Mouse (Mus musculus) hindbrain, embryonic 13.5 days (tissue): ENCODE measurements around the gene Milr1. TPM values are rescaled to one million over a fixed set of nuclear protein-coding genes. Genes with fewer than 3 reads are reported as not detected.
"Not testable (repeated sequence)": the region's sequence is repeated elsewhere in the genome, so short reads cannot be mapped to it uniquely, and the experiment has no call there.

Experiments used
- ATAC-seq: fragments of 200-750 bp; cut with Nextera tagmentation; 2 replicates; pipeline ENCODE4 v1.8.0; 2017; ENCODE audit warnings: moderate TSS enrichment; ENCODE audit not compliant: low FRiP score
- H3K27ac ChIP-seq: fragments of 300-500 bp; sonication (generic); 2 replicates; pipeline ENCODE4 v1.5.1; 2015; ENCODE audit warnings: inconsistent platforms, mild to moderate bottlenecking, moderate library complexity
- H3K27me3 ChIP-seq: fragments of 300-500 bp; sonication (generic); 2 replicates; pipeline ENCODE4 v1.6.1; 2015; ENCODE audit warnings: mild to moderate bottlenecking, inconsistent platforms
- H3K36me3 ChIP-seq: fragments of 300-500 bp; sonication (generic); 2 replicates; pipeline ENCODE4 v1.6.1; 2015; ENCODE audit warnings: mild to moderate bottlenecking, inconsistent platforms
- H3K4me1 ChIP-seq: fragments of 300-500 bp; sonication (generic); replicated peaks from 2 replicates; pipeline ENCODE4 v1.6.1; 2015; ENCODE audit warnings: inconsistent platforms
- H3K4me2 ChIP-seq: fragments of 300-500 bp; sonication (generic); 2 replicates; pipeline ENCODE4 v1.6.1; 2015; ENCODE audit warnings: inconsistent platforms, mild to moderate bottlenecking, moderate library complexity
- H3K4me3 ChIP-seq: fragments of 300-500 bp; sonication (generic); 2 replicates; pipeline ENCODE4 v1.5.1; 2015; ENCODE audit warnings: mild to moderate bottlenecking, inconsistent platforms
- H3K9ac ChIP-seq: fragments of 300-500 bp; sonication (generic); 2 replicates; pipeline ENCODE4 v1.6.1; 2015; ENCODE audit warnings: mild to moderate bottlenecking, inconsistent platforms
- H3K9me3 ChIP-seq: fragments of 300-500 bp; sonication (generic); 2 replicates; pipeline ENCODE4 v1.6.1; 2016; ENCODE audit warnings: inconsistent platforms
- WGBS: fragments of 180-500 bp; shearing (Covaris S2); methylation state at CpG from one replicate; pipeline ENCODE4 v1.1.7; 2015; 5-methylcytosine and 5-hydroxymethylcytosine counted together
- polyA plus RNA-seq: library from polyadenylated mRNA; unstranded; fragments of >200 nt; fragmentation: Nextera tagmentation; extraction: Ambion mirVana; gene quantifications from 2 replicates; pipeline ENCODE4 v1.2.1, GENCODE M21; 2015

Gene Milr1
- polyA plus RNA-seq, 1 experiment from 2014 or later, result 1.3 TPM

- no peak overlapping the region for H3K9ac ChIP-seq
- no peak overlapping the region for H3K4me2 ChIP-seq
- H3K4me3 ChIP-seq, result no peak overlapping the region
- no peak overlapping the region for H3K27ac ChIP-seq
- H3K4me1 ChIP-seq, result peaks cover 19% of the 10 kb centered on the region
- H3K27me3 ChIP-seq, result peaks cover 11% of the 10 kb centered on the region; the same call in 1 of the 2 replicates
- ATAC-seq, result no peak
- H3K36me3 ChIP-seq, result no peaks in the 10 kb centered on the region
- 96% methylated on average over 2 of the region's 2 CpGs for WGBS
- no peaks in the 10 kb centered on the region for H3K9me3 ChIP-seq
Measured at GRCm38 (mm10) chr11:106739116-106739515, 11.9 kb upstream of the Milr1 start.

DNA sequence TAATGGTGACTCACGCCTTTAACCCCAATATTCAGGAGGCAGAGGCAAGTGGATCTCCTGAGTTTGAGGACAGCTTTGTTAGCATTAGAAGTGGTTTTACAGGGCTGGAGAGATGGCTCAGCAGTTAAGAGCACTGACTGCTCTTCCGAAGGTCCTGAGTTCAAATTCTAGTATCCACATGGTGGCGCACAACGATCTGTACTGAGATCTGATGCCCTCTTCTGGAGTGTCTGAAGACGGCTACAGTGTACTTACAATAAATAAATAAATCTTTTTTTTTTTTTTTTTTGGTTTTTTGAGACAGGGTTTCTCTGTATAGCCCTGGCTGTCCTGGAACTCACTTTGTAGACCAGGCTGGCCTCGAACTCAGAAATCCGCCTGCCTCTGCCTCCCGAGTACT is 10.3 kb upstream of the Milr1 start:
- H3K36me3 ChIP-seq, H3K9ac ChIP-seq, H3K9me3 ChIP-seq, H3K4me3 ChIP-seq, H3K27ac ChIP-seq, H3K4me2 ChIP-seq, ATAC-seq: not testable (repeated sequence)
- 90% methylated on average over 6 of the region's 8 CpGs for WGBS
- peaks cover 11% of the 10 kb centered on the region; the same call in 1 of the 2 replicates for H3K27me3 ChIP-seq
- peaks cover 19% of the 10 kb centered on the region for H3K4me1 ChIP-seq

DNA sequence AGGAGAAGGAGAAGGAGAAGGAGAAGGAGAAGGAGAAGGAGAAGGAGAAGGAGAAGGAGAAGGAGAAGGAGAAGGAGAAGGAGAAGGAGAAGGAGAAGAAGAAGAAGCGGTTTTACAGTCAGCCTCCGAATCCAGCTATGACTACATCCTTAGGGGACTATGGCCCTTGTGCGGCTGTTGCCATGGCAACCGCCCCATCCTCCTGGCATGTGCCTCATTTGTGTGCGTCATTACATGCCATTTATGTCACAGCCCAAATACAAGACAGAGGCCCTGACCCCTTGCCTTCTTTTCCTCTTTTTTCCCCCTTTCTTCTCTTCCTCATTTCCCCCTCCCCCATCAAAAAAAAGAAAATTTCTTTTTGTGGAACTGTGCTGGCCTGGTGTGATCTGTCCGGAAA is 9.8 kb upstream of the Milr1 start:
- ATAC-seq, result no peak

DNA sequence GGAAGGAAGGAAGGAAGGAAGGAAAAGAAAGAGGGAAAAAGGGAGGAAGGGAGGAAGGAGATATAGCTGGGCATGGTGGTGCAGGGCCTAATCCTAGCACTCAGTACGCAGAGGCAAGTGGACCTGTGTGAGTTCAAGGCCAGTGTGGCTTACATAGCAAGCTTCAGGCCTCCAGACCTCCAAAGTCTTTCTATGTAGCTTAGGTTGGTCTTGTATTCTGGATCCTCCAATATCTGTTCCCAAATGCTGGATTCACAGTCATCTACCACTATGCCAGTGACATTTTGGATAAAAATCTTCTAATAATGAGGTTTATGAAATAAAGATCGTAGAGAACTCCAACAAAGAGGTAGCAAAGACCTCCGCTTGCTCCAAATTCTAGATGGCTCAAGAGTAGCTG is 9.2 kb upstream of the Milr1 start:
- ATAC-seq, result no peak
- Histone ChIP-seq H3K4me2 (no peak overlapping the region), H3K36me3 (no peaks in the 10 kb centered on the region), H3K9ac (no peak overlapping the region), H3K27ac (no peak overlapping the region), H3K4me1 (peaks cover 14% of the 10 kb centered on the region), H3K27me3 (peaks cover 11% of the 10 kb centered on the region; the same call in 1 of the 2 replicates), H3K9me3 (no peaks in the 10 kb centered on the region), H3K4me3 (no peak overlapping the region)
- 90% methylated on average over 3 of the region's 3 CpGs for WGBS

More for the DNA sequence above, 9.8 kb upstream of the Milr1 start:
- Histone ChIP-seq H3K9ac (no peak overlapping the region), H3K36me3 (no peaks in the 10 kb centered on the region), H3K27me3 (peaks cover 11% of the 10 kb centered on the region; the same call in 1 of the 2 replicates), H3K4me3 (no peak overlapping the region), H3K4me2 (no peak overlapping the region), H3K4me1 (peaks cover 19% of the 10 kb centered on the region), H3K27ac (no peak overlapping the region), H3K9me3 (no peaks in the 10 kb centered on the region)
- WGBS, result 19% methylated on average over 6 of the region's 6 CpGs

- Histone ChIP-seq H3K4me1 (peaks cover 8% of the 10 kb centered on the region), H3K9me3 (no peaks in the 10 kb centered on the region; the same call in 1 of the 2 replicates), H3K36me3 (no peaks in the 10 kb centered on the region), H3K27ac (no peak overlapping the region), H3K4me3 (no peak overlapping the region), H3K4me2 (no peak overlapping the region), H3K27me3 (peaks cover 11% of the 10 kb centered on the region; the same call in 1 of the 2 replicates), H3K9ac (no peak overlapping the region)
- no peak for ATAC-seq
- 33% methylated on average over 6 of the region's 6 CpGs for WGBS
Measured at GRCm38 (mm10) chr11:106742388-106742841, 8.6 kb upstream of the Milr1 start.

DNA sequence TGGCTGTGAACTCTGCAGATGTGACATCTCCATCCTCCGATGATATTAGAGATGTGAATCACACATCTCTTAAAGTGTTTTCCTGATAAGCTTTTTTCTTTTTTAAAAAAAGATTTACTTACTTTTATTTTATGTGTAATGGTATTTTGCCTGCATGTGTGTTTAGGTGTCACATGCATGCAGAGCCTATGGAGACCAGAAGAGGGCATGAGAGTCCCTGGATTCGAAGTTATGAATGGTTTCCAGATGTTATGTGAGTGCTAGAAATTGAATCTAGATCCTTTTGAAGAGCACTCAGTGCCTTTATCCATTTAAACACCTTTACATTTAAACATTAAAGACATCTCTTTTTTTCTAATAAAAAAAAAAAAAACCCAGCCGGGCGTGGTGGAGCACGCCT is 6.1 kb upstream of the Milr1 start:
- Histone ChIP-seq H3K36me3 (no peaks in the 10 kb centered on the region), H3K4me2 (no peak overlapping the region), H3K27ac (no peak overlapping the region), H3K4me1 (0 out of 2 replicates have a peak, but pooled peaks cover 3% of the 10 kb centered on the region), H3K27me3 (0 out of 2 replicates have a peak, but pooled peaks cover 3% of the 10 kb centered on the region), H3K9me3 (no peaks in the 10 kb centered on the region; the same call in 1 of the 2 replicates), H3K9ac (no peak overlapping the region), H3K4me3 (no peak overlapping the region)
- WGBS, result 93% methylated on average over 5 of the region's 5 CpGs
- no peak for ATAC-seq

GRCm38 (mm10) chr11:106749557-106750120 is 1.4 kb upstream of the Milr1 start:
- H3K27me3 ChIP-seq, H3K9me3 ChIP-seq, H3K4me1 ChIP-seq, H3K4me2 ChIP-seq, ATAC-seq, H3K9ac ChIP-seq, H3K4me3 ChIP-seq, H3K27ac ChIP-seq, H3K36me3 ChIP-seq: not testable (repeated sequence)
- 98% methylated on average over 7 of the region's 7 CpGs for WGBS

- no peaks in the 10 kb centered on the region for H3K27me3 ChIP-seq
- H3K36me3 ChIP-seq, result no peaks in the 10 kb centered on the region
- no peak within 1 kb of the TSS for H3K27ac ChIP-seq
- H3K4me2 ChIP-seq, result no peak within 1 kb of the TSS
- no peak within 1 kb of the TSS for H3K9ac ChIP-seq
- no peaks in the 10 kb centered on the region for H3K4me1 ChIP-seq
- no peak for ATAC-seq
- 86% methylated on average over 13 of the region's 13 CpGs for WGBS
- H3K9me3 ChIP-seq, result no peaks in the 10 kb centered on the region; the same call in 1 of the 2 replicates
- H3K4me3 ChIP-seq, result no peak within 1 kb of the TSS
Measured at GRCm38 (mm10) chr11:106750121-106750751, 790 bp upstream of the Milr1 start, which contains the start of gene Pecam1. TSS of gene Pecam1 (minus strand) at chr11:106750628.

GRCm38 (mm10) chr11:106752103-106752502 is 1.1 kb downstream of the Milr1 start:
- Histone ChIP-seq H3K27ac (no peak overlapping the region), H3K4me2 (no peak overlapping the region), H3K4me1 (no peaks in the 10 kb centered on the region)

DNA sequence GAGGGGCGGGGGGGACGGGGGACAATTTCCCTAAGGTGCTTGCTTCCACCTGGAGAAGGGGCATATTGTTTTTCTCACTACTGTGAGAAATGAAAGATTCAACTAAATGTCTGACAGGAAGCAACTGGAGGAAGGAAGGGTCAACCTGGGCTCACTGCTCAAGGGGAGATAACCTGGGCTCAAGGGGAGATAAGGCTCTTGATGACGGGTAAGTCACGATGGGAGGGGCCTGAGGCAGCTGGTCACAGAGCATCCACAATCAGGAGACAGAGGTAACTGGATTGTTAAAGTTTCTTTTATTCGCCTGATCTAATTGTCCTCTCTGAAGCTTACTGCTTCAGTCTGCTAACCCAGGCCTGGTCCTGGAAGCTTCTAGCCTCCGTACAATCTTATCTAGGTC is 2.3 kb downstream of the Milr1 start:
- ATAC-seq, result no peak
- 94% methylated on average over 6 of the region's 6 CpGs for WGBS
- H3K36me3 ChIP-seq, result no peaks in the 10 kb centered on the region
- no peaks in the 10 kb centered on the region for H3K27me3 ChIP-seq
- H3K9me3 ChIP-seq, result no peaks in the 10 kb centered on the region
- no peaks in the 10 kb centered on the region for H3K4me1 ChIP-seq
- no peak overlapping the region for H3K9ac ChIP-seq
- H3K4me2 ChIP-seq, result no peak overlapping the region
- H3K27ac ChIP-seq, result no peak overlapping the region
- no peak overlapping the region for H3K4me3 ChIP-seq

More at GRCm38 (mm10) chr11:106752103-106752502, 1.1 kb downstream of the Milr1 start:
- no peak for ATAC-seq
- no peak overlapping the region for H3K4me3 ChIP-seq
- H3K9me3 ChIP-seq, result no peaks in the 10 kb centered on the region; the same call in 1 of the 2 replicates
- no peaks in the 10 kb centered on the region for H3K36me3 ChIP-seq
- H3K9ac ChIP-seq, result no peak overlapping the region
- no peaks in the 10 kb centered on the region for H3K27me3 ChIP-seq
- 95% methylated on average over 7 of the region's 7 CpGs for WGBS

DNA sequence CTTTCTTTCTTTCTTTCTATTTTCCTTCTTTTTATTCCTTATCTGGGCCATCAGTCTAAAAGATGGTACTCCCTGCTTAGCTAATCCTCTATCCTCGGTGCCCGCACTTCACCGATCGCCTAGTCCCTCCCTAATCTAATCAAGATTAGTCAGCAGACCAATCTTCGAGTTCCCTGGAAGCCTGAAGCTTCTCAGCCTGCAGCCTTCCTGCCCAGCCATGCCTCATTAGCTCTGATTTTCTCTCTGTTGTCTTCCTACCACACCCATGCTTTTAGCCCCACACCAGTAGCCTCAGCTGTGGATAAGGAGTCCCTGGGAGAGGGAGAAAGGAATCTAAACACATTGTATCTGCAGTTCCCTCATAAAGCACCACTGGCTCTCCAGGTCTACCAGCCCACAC is 4.6 kb downstream of the Milr1 start:
- no peak overlapping the region for H3K4me2 ChIP-seq
- H3K27me3 ChIP-seq, result no peaks in the 10 kb centered on the region
- ATAC-seq, result no peak
- no peak overlapping the region for H3K27ac ChIP-seq
- no peaks in the 10 kb centered on the region for H3K4me1 ChIP-seq
- no peak overlapping the region for H3K9ac ChIP-seq
- H3K36me3 ChIP-seq, result no peaks in the 10 kb centered on the region
- H3K4me3 ChIP-seq, result no peak overlapping the region
- H3K9me3 ChIP-seq, result no peaks in the 10 kb centered on the region
- 54% methylated on average over 5 of the region's 5 CpGs for WGBS

DNA sequence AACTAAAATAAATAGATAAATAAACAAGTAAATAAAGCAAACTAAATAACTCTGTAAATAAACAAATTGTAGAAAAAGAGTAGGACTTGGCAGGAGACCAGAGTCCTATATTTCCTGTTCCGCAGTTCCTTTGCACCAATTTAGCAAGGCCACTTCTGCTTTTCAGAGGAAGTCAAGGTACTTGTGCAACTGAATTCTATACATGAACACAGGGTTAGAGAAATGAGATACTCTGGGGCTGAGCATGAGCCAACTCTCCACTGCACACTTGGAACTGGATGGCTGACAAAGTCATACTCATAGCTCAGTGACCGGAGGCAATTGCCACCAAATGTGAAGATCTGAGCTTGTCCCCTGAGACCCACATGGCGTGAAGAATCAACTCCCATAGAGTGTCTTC is 8.0 kb downstream of the Milr1 start:
- Histone ChIP-seq H3K4me2 (no peak overlapping the region), H3K4me3 (no peak overlapping the region), H3K36me3 (no peaks in the 10 kb centered on the region), H3K9me3 (no peaks in the 10 kb centered on the region), H3K4me1 (peaks cover 14% of the 10 kb centered on the region), H3K27ac (no peak overlapping the region), H3K27me3 (no peaks in the 10 kb centered on the region), H3K9ac (no peak overlapping the region)
- no peak for ATAC-seq
- WGBS, result 93% methylated on average over 3 of the region's 3 CpGs

DNA sequence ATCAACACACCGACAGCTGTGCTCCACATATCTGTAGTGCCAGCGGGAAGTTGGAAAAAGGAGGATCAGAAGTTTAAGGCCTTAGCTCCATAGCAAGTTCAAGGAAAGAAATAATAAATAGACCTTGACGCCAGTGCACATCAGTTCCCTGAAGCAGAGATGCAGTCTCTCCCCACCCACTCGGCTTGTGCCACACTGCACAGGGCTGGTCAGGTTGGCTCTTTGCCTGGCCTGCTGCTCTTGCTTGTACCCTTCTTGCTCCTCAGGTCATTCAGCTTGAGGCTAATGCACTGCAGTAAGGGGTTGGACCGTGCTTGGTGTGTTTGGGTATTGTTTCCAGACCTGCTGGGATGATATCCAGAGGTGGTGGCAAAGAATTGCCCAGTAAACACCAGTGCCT is 9.5 kb downstream of the Milr1 start:
- Histone ChIP-seq H3K9me3 (no peaks in the 10 kb centered on the region), H3K4me1 (peaks cover 17% of the 10 kb centered on the region), H3K36me3 (0 out of 2 replicates have a peak, but pooled peaks cover 3% of the 10 kb centered on the region), H3K4me3 (no peak overlapping the region), H3K4me2 (no peak overlapping the region), H3K27ac (no peak overlapping the region), H3K9ac (no peak overlapping the region), H3K27me3 (no peaks in the 10 kb centered on the region)
- no peak for ATAC-seq
- WGBS, result 91% methylated on average over 5 of the region's 5 CpGs
